Mouse (Mus musculus): ENCODE results near the gene Tgm2.

Tgm2 gene

GRCm38 (mm10) chr2:158077981-158078380 lies 68.3 kb downstream of the Tgm2 start:
- in situ Hi-C loops (cut with MboI, MseI), result no loop called here

GRCm38 (mm10) chr2:158076690-158077089 lies 69.5 kb downstream of the Tgm2 start:
- in situ Hi-C loops (cut with MboI, MseI), result no loop called here

GRCm38 (mm10) chr2:158074835-158075234 lies 71.4 kb downstream of the Tgm2 start:
- in situ Hi-C loops (cut with MboI, MseI), result no loop called here

GRCm38 (mm10) chr2:158071633-158071995 lies 74.6 kb downstream of the Tgm2 start:
- in situ Hi-C loops (cut with MboI, MseI), result no loop called here

GRCm38 (mm10) chr2:158070885-158071632 lies 75.2 kb downstream of the Tgm2 start:
- in situ Hi-C loops (cut with MboI, MseI), result no loop called here

- in situ Hi-C loops (cut with MboI, MseI), result no loop called here
Observed at GRCm38 (mm10) chr2:158068444-158068971, 77.7 kb downstream of the Tgm2 start.

- in situ Hi-C loops (cut with MboI, MseI), result no loop called here
Observed at GRCm38 (mm10) chr2:158067260-158067824, 78.9 kb downstream of the Tgm2 start.

GRCm38 (mm10) chr2:158066456-158066855 lies 79.8 kb downstream of the Tgm2 start:
- in situ Hi-C loops (cut with MboI, MseI), result no loop called here

Data from T-helper 17 cell (primary cell).